Mouse (Mus musculus): Measurements from ENCODE around the gene Cand2. TPM values are rescaled to one million over a fixed set of nuclear protein-coding genes. Genes with fewer than 3 reads are reported as not detected.

Gene Cand2
- polyA plus RNA-seq, 1 experiment, result 0.44 TPM

GRCm38 (mm10) chr6:115764179-115764578 lies 10.2 kb upstream of the Cand2 start:
- Histone ChIP-seq H3K27ac (replicated peaks; ENCODE audit: low read depth, low read length) (peak overlapping the region; percentile 44; the same call in 1 of the 2 replicates), H3K4me3 (ENCODE audit: insufficient read depth, low read depth, low read length) (no peak overlapping the region), H3K4me1 (ENCODE audit: control insufficient read depth, insufficient read depth, insufficient read length, low read length) (peaks cover 15% of the 10 kb centered on the region)

GRCm38 (mm10) chr6:115767357-115767756 lies 7.0 kb upstream of the Cand2 start:
- no peak overlapping the region for H3K4me3 ChIP-seq (ENCODE audit: insufficient read depth, low read depth, low read length)
- peaks cover 12% of the 10 kb centered on the region for H3K4me1 ChIP-seq (ENCODE audit: control insufficient read depth, insufficient read depth, insufficient read length, low read length)
- no peak overlapping the region for H3K27ac ChIP-seq (replicated peaks; ENCODE audit: low read depth, low read length)

GRCm38 (mm10) chr6:115768207-115768606 lies 6.1 kb upstream of the Cand2 start:
- Histone ChIP-seq H3K27ac (replicated peaks; ENCODE audit: low read depth, low read length) (0 out of 2 replicates have a peak overlapping the region, but pooled peaks have one; percentile 27), H3K4me3 (ENCODE audit: insufficient read depth, low read depth, low read length) (no peak overlapping the region), H3K4me1 (ENCODE audit: control insufficient read depth, insufficient read depth, insufficient read length, low read length) (peaks cover 9% of the 10 kb centered on the region)

- peaks cover 11% of the 10 kb centered on the region for H3K4me1 ChIP-seq (ENCODE audit: control insufficient read depth, insufficient read depth, insufficient read length, low read length)
- H3K27ac ChIP-seq (replicated peaks; ENCODE audit: low read depth, low read length), result no peak overlapping the region
- no peak overlapping the region for H3K4me3 ChIP-seq (ENCODE audit: insufficient read depth, low read depth, low read length)
Observed at GRCm38 (mm10) chr6:115770059-115770670, 4.2 kb upstream of the Cand2 start.

GRCm38 (mm10) chr6:115770852-115771251 lies 3.5 kb upstream of the Cand2 start:
- H3K4me1 ChIP-seq (ENCODE audit: control insufficient read depth, insufficient read depth, insufficient read length, low read length), result peaks cover 11% of the 10 kb centered on the region
- no peak overlapping the region for H3K27ac ChIP-seq (replicated peaks; ENCODE audit: low read depth, low read length)
- H3K4me3 ChIP-seq (ENCODE audit: insufficient read depth, low read depth, low read length), result no peak overlapping the region

GRCm38 (mm10) chr6:115772201-115772600 lies 2.1 kb upstream of the Cand2 start:
- H3K27ac ChIP-seq (replicated peaks; ENCODE audit: low read depth, low read length), result no peak overlapping the region
- peaks cover 11% of the 10 kb centered on the region for H3K4me1 ChIP-seq (ENCODE audit: control insufficient read depth, insufficient read depth, insufficient read length, low read length)
- no peak overlapping the region for H3K4me3 ChIP-seq (ENCODE audit: insufficient read depth, low read depth, low read length)

GRCm38 (mm10) chr6:115772604-115773003 lies 1.7 kb upstream of the Cand2 start:
- no peak overlapping the region for H3K4me3 ChIP-seq (ENCODE audit: insufficient read depth, low read depth, low read length)
- no peak overlapping the region for H3K27ac ChIP-seq (replicated peaks; ENCODE audit: low read depth, low read length)
- H3K4me1 ChIP-seq (ENCODE audit: control insufficient read depth, insufficient read depth, insufficient read length, low read length), result peaks cover 8% of the 10 kb centered on the region

- Histone ChIP-seq H3K4me1 (ENCODE audit: control insufficient read depth, insufficient read depth, insufficient read length, low read length) (peaks cover 2% of the 10 kb centered on the region; the same call in 1 of the 2 replicates), H3K4me3 (ENCODE audit: insufficient read depth, low read depth, low read length) (peak overlapping the region; percentile 49), H3K27ac (replicated peaks; ENCODE audit: low read depth, low read length) (no peak overlapping the region)
Observed at GRCm38 (mm10) chr6:115773966-115774413, 348 bp upstream of the Cand2 start.

GRCm38 (mm10) chr6:115775838-115776237 lies 1.5 kb downstream of the Cand2 start:
- no peak overlapping the region for H3K4me3 ChIP-seq (ENCODE audit: insufficient read depth, low read depth, low read length)
- H3K27ac ChIP-seq (replicated peaks; ENCODE audit: low read depth, low read length), result no peak overlapping the region
- peaks cover 2% of the 10 kb centered on the region; the same call in 1 of the 2 replicates for H3K4me1 ChIP-seq (ENCODE audit: control insufficient read depth, insufficient read depth, insufficient read length, low read length)

GRCm38 (mm10) chr6:115776363-115776762 lies 2.0 kb downstream of the Cand2 start:
- no peak overlapping the region for H3K4me3 ChIP-seq (ENCODE audit: insufficient read depth, low read depth, low read length)
- H3K27ac ChIP-seq (replicated peaks; ENCODE audit: low read depth, low read length), result no peak overlapping the region
- H3K4me1 ChIP-seq (ENCODE audit: control insufficient read depth, insufficient read depth, insufficient read length, low read length), result peaks cover 2% of the 10 kb centered on the region; the same call in 1 of the 2 replicates

- no peaks in the 10 kb centered on the region for H3K4me1 ChIP-seq (ENCODE audit: control insufficient read depth, insufficient read depth, insufficient read length, low read length)
- H3K27ac ChIP-seq (replicated peaks; ENCODE audit: low read depth, low read length), result no peak overlapping the region
- no peak overlapping the region for H3K4me3 ChIP-seq (ENCODE audit: insufficient read depth, low read depth, low read length)
Observed at GRCm38 (mm10) chr6:115782781-115783180, 8.4 kb downstream of the Cand2 start.

GRCm38 (mm10) chr6:115791016-115791415 lies 16.7 kb downstream of the Cand2 start:
- no peak overlapping the region for H3K27ac ChIP-seq (replicated peaks; ENCODE audit: low read depth, low read length)
- no peaks in the 10 kb centered on the region for H3K4me1 ChIP-seq (ENCODE audit: control insufficient read depth, insufficient read depth, insufficient read length, low read length)
- no peak overlapping the region for H3K4me3 ChIP-seq (ENCODE audit: insufficient read depth, low read depth, low read length)

- no peaks in the 10 kb centered on the region for H3K4me1 ChIP-seq (ENCODE audit: control insufficient read depth, insufficient read depth, insufficient read length, low read length)
- H3K4me3 ChIP-seq (ENCODE audit: insufficient read depth, low read depth, low read length), result no peak overlapping the region
- no peak overlapping the region for H3K27ac ChIP-seq (replicated peaks; ENCODE audit: low read depth, low read length)
Observed at GRCm38 (mm10) chr6:115791842-115792686, 17.7 kb downstream of the Cand2 start.

- no peak overlapping the region for H3K27ac ChIP-seq (replicated peaks; ENCODE audit: low read depth, low read length)
- no peak overlapping the region for H3K4me3 ChIP-seq (ENCODE audit: insufficient read depth, low read depth, low read length)
- H3K4me1 ChIP-seq (ENCODE audit: control insufficient read depth, insufficient read depth, insufficient read length, low read length), result no peaks in the 10 kb centered on the region
Observed at GRCm38 (mm10) chr6:115792691-115793215, 18.4 kb downstream of the Cand2 start.

GRCm38 (mm10) chr6:115801811-115802210 lies 27.5 kb downstream of the Cand2 start:
- H3K27ac ChIP-seq (replicated peaks; ENCODE audit: low read depth, low read length), result no peak overlapping the region
- peaks cover 4% of the 10 kb centered on the region; the same call in 1 of the 2 replicates for H3K4me1 ChIP-seq (ENCODE audit: control insufficient read depth, insufficient read depth, insufficient read length, low read length)

More at GRCm38 (mm10) chr6:115801811-115802210, 27.5 kb downstream of the Cand2 start:
- no peak overlapping the region for H3K4me3 ChIP-seq (ENCODE audit: insufficient read depth, low read depth, low read length)
